Mouse (Mus musculus): ENCODE results near the gene Icosl. TPM values are rescaled to one million over a fixed set of nuclear protein-coding genes. Genes with fewer than 3 reads are reported as not detected.
"Not testable (repeated sequence)": the region's sequence is repeated elsewhere in the genome, so short reads cannot be mapped to it uniquely, and the experiment has no call there.

The Icosl gene
- polyA plus RNA-seq, 3 experiments from 2014 or later = 5.8 to 7.8 (median 6.8) TPM

- peak; percentile 97 for ATAC-seq
Observed at GRCm38 (mm10) chr10:78074977-78075376, 5.9 kb downstream of the Icosl start.

DNA sequence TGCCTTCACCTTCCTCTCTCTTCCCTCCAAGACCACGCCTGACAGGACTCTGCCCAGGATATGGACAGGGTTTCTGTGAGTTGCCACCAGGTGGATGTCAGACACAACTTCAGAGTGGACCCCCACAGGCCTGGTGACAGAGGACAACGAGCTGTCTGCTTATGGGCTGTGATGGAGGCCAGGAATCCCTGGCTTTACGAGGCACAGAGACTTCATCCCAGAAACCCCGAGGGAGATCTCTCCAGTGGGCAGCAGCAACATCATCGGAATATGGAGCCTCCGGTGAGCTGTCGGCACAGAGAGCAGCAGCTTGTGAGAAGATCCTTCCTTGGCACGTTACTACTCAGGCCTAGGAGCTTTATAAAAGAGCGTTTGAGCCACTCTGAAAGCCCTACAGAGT, 8.8 kb downstream of the Icosl start:
- no peak for ATAC-seq

DNA sequence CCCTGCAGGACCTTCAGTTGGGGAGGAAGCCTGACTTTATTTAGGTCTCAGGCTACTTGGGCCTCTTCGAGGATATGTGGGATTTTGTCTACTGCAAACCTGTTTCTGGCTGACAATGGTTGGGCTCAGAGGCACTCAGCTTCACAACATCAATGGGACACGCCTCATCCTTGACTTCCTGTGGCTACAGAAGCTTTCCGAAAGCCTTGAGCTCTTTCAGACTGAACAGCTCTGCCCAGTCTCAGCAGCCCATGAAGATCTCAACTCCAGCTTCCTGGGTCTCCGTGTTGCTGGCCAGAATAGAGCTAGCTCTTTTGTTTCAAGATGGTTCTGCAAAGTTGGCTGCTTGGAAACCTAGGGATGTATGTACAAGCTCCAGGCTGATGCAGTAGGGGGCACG, 9.2 kb downstream of the Icosl start:
- ATAC-seq = no peak

GRCm38 (mm10) chr10:78079955-78080591, 11.0 kb downstream of the Icosl start:
- no peak for ATAC-seq

GRCm38 (mm10) chr10:78084073-78084472, 15.0 kb downstream of the Icosl start:
- ATAC-seq = no peak

GRCm38 (mm10) chr10:78085711-78086110, 16.6 kb downstream of the Icosl start:
- ATAC-seq = no peak

GRCm38 (mm10) chr10:78086444-78087061, 17.5 kb downstream of the Icosl start:
- ATAC-seq = peak; percentile 75

DNA sequence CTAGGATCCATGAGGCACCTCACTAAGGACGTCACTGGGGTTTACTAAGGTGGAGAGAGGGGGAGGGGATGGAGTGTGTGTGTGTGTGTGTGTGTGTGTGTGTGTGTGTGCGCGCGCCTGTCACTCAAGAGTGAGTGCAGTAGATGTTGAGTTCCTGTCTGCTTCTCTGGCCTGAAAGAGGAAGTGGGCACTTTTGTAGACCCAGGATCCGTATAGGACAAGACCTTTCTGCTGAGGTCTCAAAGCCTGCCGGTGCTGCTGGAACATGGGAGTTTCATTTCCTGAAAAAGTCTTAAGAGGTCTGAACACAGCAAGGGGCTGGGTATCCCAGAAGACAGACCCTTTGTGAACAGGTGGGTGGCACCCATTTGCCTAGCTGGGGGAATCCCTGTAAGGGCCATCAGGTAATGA, 18.0 kb downstream of the Icosl start:
- ATAC-seq = peak; percentile 78

DNA sequence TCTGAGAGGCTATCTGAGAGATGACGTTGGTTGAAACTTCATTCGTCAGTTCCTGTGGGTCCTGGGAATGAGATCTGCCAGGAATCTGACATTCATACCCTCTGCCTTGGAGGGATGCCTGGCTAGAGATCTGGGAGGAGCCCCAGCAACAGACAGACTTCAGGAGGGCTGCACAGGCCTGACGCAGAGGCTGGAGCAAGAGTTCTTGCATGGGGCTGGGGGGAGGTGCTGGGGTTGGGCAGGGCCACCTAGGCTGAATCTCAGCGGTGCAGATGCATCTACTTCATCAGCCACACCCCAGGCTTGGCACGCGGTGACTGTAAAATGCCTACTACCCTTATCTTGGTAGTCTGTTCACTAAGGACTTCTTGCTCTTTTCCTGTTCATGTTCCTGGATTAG, 21.1 kb downstream of the Icosl start:
- no peak for ATAC-seq

DNA sequence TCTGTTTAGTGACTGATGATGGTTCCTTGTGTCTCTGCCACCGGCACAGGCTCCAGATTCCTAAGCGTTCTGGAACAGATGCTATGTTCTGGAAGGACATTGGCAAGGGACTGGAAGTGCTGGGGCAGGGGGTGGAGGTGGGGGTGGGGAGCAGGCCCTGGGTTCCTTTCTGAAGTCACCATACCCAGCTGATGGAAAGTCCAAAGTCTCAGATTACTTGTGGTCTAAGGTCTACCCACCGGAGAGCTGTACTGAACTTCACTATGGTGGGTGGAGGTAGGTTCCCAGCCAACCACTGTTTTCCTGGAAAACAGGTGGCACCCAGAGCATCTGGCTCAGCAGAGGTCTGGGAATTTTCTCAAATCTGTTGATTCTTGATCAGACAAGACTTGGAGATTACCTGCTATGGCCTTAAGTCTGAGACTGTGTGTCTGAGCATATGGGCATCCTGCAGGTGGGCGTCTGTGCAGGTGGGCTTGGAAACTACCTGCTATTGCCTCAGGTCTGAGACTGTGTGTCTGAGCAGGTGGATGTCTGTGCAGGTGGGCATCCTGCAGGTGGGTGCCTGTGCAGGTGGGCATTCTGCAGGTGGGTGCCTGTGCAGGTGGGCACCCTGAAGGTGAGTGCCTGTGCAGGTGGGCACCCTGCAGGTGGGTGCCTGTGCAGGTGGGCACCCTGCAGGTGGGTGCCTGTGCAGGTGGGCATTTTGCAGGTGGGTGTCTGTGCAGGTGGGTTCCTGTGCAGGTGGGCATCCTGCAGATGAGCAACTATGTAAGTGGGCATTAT, 21.8 kb downstream of the Icosl start:
- no peak for ATAC-seq

DNA sequence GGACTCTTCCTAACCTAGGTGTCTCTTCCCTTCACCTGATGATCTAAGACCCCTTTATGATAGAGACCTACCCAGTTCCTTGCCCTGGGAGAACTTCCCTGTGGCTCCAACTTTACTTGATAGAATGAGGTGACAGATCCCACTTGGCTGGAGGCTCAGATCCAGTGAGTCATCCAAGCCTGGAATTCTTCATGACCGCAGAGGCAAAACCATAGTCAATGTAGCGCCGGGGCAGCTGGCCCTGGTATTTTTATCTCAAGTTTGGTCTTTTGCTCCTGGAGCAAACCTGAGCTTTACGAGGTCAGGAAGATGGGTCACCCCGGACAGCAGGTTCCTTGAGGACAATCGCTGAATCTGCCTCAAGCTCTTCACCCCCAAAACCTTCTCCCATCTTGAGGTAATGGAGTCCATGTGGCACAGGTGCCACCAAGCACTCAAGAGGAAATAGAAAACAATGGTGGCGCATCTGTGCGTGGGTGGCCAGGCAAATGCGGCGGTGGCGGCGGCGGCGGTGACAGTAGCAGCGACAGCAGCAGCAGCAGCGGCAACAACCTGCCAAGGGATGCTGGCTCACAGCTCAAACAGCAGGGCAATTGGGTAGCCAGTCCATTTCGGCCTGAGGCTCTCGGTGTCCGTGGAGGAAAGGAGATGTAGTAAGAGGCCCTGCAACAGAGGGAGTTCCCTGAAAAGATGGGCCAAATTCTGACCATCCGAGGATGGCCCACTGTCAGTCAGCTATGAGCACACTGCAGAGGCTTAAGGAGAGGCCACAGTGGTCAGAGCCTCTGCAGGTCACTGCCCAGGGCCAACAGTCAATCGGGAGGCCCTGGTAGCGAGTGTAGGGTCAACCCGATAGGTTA, 23.0 kb downstream of the Icosl start:
- ATAC-seq = no peak

GRCm38 (mm10) chr10:78092725-78093029, 23.6 kb downstream of the Icosl start:
- peak; percentile 65 for ATAC-seq

DNA sequence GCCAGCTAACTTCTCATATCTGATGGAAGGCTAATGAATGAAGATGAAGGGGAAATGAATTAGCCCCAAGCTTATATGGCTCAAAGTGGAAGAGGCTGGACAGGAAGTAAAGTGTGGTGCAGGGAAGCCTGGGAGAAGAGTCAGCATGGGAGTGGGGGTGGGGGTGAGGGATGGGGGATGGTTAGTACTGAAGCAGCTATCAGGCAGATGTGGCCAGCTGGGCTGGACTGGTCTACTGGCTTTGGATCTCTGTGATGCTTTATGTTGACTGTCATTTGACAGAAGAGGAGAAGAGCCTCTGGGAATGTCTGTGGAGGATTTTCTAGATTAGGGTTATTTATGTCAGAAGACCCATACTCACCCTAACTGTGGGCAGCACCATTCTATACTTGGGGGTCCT, 26.1 kb downstream of the Icosl start:
- ATAC-seq = no peak

DNA sequence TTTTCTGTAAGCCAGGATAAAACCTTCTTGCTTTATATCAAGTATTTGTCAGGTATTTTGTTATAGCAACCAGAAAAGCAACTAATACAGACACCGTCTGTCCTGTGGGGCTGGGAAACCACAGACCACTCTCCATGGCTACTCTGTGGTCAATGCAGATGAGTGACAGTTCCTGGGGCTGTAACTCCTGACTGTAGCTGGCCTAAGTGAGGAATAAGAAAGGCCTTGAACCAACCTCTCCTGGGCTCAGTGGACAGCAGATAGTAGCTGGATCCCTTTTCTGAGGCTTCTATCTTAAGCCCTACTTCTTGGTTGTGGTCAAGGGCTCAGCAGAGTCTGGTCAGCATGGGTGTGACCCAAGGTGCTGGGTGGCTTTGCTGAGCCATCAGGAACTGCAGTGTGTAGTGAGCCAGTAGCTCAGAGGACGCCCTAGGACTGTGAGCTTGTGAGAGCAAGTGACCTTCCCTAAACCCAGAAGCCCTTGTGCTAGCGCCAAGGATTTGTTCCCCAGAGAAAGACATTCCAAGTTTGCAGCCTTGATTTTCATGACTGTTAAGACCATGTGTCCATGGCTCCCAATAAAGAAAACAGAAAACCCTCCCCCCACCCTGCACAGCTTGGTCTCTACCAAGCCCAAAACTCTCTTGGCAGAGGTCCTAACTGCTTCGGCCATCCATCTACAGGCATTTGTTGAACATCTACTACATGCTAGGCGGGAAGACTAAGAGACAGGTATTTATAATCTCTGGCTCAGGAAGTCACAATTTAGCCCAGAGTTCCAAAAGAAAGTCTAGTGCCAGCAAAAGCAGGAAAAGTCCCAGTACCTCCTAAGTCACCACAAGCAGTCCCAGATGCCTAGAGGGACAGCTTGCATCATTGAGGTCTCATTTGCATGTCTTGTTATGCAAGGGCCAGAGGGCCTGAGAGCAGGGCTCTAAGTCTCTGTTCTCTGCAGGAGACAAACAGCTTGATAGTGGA, 27.1 kb downstream of the Icosl start:
- ATAC-seq = no peak

- ATAC-seq = not testable (repeated sequence)
Observed at GRCm38 (mm10) chr10:78099860-78100259, 30.8 kb downstream of the Icosl start.

- ATAC-seq = no peak
Observed at GRCm38 (mm10) chr10:78100989-78101780, 32.1 kb downstream of the Icosl start.

DNA sequence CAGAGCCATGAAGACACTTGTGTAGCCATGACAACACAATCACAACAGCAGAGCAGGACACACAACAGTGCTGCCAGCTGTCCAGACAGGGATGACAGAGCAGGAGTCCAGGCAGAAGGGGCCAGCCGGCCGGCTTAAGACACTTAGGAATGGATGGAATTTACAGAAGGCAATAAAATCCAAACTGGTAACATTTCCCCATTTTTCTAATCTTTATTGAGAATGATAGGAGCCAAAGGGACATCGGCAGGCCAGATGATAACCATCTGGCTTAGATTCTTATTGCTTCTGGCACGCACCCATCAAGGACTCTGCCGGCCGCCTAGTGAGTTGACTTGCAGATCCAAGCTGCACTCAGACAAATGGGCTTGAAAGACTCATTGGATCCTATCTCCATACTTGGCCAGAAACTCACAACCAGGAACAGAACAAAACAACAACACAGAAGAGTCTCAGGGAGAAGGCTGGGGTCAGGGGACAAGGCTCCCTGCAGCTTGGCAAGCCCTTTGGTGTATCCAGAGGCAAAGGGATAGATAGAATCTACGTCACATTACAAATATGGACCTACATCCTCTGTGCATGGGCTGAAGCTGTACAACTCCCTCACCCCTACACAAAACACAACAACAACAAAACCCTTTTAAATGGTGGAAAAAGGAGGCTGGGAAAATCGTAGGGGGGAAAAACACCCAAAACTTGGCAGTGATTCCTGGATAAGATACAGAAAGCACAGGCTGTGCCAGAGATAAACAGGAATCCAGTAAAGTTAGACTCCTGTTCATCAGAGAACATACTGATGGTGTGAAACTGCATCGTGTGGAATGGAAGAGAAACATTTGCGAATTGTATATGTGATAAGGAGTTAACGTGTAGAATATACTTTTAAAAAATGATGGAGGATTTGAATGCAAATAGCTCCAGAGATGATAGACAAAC, 35.7 kb downstream of the Icosl start:
- no peak for ATAC-seq

- no peak for ATAC-seq
Observed at GRCm38 (mm10) chr10:78105548-78105947, 36.4 kb downstream of the Icosl start.

DNA sequence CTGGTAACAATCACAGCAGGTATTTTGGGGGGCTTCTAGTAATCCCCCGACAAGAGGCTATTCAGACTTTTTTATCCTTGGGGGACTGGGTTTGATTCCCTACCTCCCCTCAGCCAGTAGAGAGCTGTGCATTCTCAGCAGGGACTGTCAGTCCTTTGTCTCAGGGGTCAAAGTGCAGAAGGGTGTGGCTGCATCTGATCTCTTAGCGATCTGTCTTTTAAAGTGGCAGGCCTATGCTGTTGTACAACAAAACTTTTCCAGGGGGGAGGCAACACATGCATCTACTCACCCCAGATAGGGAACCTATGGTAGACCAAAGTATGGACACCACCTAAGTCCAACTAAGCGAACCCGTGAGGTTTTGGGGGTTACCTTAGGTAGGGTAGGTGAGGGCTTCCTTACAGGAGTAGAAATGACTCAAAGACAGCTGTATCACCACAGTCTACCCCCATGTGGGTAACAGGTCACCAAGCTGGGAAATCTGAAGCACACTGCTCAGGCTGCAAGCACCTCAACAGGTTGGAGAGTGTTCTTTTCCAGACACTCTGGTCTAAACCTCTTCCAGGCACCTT, 45.5 kb downstream of the Icosl start:
- no peak for ATAC-seq

All from inflammation-experienced regulatory T-cells, adult 6 months (primary cell).